Mouse (Mus musculus): ENCODE measurements at regions not wholly inside any gene's neighbourhood (a gene's known extent, or its start where the extent isn't known, plus 50 kb on each side); places are given as distances from the start of the nearest gene placed in this dataset.
A peak's percentile ranks its signal among the peaks of the same experiment; 100 is the strongest.

DNA sequence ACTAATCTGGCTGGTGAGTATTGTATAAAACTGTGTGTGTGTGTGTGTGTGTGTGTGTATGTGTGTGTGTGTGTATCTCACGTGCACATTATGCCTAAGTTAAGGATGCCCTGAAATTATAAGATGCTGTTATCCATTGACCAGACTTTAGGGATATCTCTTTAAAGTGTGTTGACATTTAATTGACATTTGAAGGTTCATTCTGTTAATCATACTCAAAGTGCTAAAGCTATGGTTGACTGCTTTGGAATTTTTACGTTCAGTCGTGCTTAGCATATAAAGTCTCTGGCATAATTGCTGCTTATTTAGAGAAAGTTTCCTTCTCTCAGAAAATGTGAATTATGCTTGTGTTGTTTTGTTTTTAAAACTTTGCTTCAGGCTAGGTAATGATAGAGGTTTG lies 135.9 kb downstream of the Ogfrl1 start:
- no peak for DNase-seq
- H3K27ac ChIP-seq = peak overlapping the region; percentile 20; the same call in 1 of the 2 replicates
- TF ChIP-seq CTCF (IDR thresholded peaks at IDR 0.05) = no peak
- intact Hi-C loops (cut with DNase I) = no loop called here
- no peak overlapping the region for H3K4me3 ChIP-seq

DNA sequence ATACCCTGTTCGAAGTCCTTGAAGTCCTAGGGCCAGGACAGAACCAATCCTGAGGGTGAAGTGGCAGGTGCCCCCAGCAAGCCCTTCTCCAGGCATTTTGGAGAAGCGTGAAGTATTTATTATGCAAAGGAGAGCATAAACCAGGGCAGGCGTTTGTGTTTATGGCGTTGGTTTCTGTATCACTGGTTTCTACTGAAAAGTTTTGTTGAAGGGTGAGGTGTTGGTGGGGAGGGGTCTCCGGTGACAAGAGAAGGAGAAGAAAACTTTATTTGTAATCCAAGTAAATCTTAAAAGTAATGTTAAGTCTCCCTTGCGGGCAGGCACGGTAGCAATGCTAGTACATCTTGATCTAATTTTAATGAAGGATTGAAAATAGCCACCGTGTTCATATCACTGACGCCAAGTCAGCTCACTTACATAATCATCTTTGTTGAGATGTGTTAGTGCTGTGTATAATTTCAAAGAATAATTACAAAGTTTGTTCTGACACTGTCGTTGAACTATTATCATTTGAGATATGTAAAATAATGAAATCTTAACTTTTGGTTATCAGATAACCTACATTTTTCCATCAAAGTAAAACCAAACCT lies 140.2 kb downstream of the Ogfrl1 start:
- intact Hi-C loops (cut with DNase I) = loop anchor here (2.0 to 5.0 kb wide), 2 partner anchors 69 to 130 kb away; no protein-coding TSS in a partner anchor
- TF ChIP-seq CTCF (IDR thresholded peaks at IDR 0.05) = no peak; the same call in 1 of the 2 replicates
- peak; percentile 23 for DNase-seq
- Histone ChIP-seq H3K4me3 (peak overlapping the region; percentile 94), H3K27ac (peak overlapping the region; percentile 99)

DNA sequence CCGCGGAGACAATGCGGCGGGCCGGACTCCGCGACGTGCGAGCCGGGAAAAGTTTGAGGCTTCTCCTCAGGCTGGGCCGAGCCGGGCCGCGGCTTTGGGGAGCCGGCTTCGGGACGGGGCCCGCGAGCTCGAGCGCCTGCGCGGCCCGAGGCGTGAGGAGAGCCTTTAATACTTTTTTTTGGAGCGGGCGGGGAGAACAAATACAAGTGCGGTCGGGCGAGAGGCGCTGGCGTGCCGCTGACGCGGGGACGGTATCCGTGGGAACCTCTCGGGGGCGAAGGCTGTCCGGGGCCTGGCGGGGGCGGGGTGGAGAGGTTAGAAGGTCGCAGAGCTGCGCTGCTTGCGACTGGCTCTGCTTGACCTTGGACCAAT lies 141.0 kb downstream of the Ogfrl1 start:
- no peak for TF ChIP-seq CTCF (IDR thresholded peaks at IDR 0.05)
- Histone ChIP-seq H3K4me3 (peak overlapping the region; percentile 94), H3K27ac (peak overlapping the region; percentile 99)
- intact Hi-C loops (cut with DNase I) = loop anchor here (2.0 to 5.0 kb wide), 2 partner anchors 68 to 129 kb away; no protein-coding TSS in a partner anchor
- peak; percentile 90 for DNase-seq

DNA sequence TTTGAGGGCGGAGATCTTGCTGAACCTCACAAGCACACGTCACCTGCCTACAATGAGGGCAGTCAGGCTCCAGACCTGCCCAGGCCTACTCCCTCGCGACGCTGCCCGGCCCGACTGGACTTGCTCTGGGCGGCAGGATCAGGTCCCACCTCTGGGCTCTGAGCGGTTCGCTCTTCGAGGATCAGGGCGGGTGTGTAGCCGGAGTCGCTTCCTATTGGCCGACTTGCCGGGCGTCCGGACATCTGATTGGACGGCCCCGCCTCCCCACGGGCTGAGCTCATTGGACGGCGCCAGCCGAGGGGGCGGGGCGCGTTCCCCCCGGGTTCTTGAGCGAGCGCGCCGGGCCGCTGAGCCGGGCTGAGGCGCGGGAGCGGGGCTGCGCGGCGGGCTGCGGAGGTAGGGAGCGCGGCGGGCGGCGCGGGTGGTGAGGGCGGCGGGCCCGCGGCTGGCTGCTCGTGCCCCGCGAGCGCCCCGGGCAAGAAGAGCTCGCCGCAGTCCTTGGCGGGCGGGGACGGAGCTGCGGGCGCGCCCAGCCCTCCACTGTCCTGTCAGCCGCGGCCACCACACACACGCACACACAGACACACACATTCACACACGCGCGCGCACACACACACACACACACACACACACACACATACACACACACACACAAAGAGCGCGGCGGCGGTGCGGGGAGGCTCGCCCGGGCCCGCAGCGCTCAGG lies 141.5 kb downstream of the Ogfrl1 start:
- no peak for TF ChIP-seq CTCF (IDR thresholded peaks at IDR 0.05)
- DNase-seq = peak; percentile 99
- intact Hi-C loops (cut with DNase I) = loop anchor here (2.0 to 5.0 kb wide), 2 partner anchors 67 to 129 kb away; no protein-coding TSS in a partner anchor
- H3K4me3 ChIP-seq = peak overlapping the region; percentile 94
- peak overlapping the region; percentile 99 for H3K27ac ChIP-seq

DNA sequence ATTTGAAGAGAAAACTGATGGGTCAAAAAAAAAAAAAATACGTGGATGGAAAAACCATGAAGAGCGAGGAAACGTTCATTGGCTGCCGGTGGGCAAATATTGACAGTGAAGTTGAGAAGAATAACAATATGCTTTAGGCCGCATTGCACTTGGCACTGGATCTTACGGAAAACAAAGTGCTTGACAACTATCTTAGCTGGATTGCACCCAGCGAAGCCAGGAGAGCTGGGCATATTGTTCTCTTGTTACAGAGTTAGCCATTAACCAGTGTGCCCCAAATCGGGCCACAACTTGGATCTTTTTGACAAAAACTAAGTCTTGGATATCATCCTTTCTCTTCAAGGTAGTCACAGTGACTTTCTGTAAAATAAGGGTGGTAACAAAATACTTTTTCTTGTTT lies 143.3 kb downstream of the Ogfrl1 start:
- DNase-seq = no peak
- Histone ChIP-seq H3K27ac (no peak overlapping the region), H3K4me3 (no peak overlapping the region)
- TF ChIP-seq CTCF (IDR thresholded peaks at IDR 0.05) = no peak
- intact Hi-C loops (cut with DNase I) = no loop called here

GRCm38 (mm10) chr1:23231522-23231921 lies 129.5 kb upstream of the 4933415F23Rik start:
- no peak overlapping the region for H3K4me3 ChIP-seq
- intact Hi-C loops (cut with DNase I) = no loop called here
- DNase-seq = no peak
- TF ChIP-seq CTCF (IDR thresholded peaks at IDR 0.05) = no peak
- no peak overlapping the region for H3K27ac ChIP-seq

DNA sequence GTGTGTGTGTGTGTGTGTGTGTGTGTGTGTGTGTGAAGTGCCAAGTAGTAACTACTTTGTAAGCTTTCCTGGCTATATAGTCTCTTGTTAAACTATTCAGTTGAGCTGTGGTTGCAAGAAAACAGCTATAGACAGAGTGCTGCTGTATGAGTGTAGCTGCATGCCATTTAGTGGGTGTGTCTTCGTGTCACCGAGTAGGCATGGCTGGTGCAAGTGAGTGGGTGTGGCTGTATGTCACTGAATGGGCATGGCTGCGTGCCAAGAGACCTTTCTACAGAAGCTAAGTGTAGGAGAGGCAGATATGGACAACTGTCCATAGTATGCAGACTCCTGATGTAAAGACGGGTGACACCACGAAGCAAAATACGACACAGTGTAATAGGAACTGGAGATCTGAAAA lies 126.4 kb upstream of the 4933415F23Rik start:
- TF ChIP-seq CTCF (IDR thresholded peaks at IDR 0.05) = no peak
- no peak overlapping the region for H3K27ac ChIP-seq

DNA sequence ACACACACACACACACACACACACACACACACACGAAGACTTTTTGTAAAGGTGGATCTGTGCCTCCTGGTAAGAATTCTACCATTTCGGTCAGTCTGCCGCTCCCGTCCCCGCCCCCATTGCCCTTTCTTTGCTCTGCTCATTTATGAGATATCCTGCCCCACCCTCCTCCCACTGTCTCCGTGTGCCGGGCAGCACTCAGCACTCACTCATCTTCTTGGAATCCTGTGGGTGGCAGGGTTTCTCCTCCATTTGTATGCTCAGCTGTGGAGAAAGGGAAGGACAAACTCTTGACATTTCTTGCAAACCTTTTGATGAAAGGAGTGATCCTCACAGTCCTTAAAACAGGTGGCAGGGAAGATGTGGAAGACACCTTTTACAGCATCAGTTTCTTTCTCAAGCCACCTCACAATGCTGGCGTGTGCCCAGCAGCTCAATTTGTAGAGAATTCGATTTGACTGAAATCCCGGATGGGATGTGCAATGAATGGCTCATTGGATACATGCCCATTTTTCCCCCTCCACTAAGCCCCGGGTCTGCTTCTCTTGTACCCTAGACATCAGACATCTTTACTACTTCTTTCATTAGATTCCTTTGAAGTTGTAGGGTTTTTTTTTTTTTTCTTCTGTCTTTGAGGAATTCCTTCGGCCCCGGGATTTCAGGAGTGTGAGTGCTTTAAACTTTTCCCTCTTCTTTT lies 112.6 kb upstream of the 4933415F23Rik start:
- H3K4me3 ChIP-seq = no peak overlapping the region
- H3K27ac ChIP-seq = no peak overlapping the region
- DNase-seq = no peak
- no peak for TF ChIP-seq CTCF (IDR thresholded peaks at IDR 0.05)
- intact Hi-C loops (cut with DNase I) = no loop called here

More for the DNA sequence above, 126.4 kb upstream of the 4933415F23Rik start:
- intact Hi-C loops (cut with DNase I) = no loop called here
- no peak overlapping the region for H3K4me3 ChIP-seq
- no peak for DNase-seq

DNA sequence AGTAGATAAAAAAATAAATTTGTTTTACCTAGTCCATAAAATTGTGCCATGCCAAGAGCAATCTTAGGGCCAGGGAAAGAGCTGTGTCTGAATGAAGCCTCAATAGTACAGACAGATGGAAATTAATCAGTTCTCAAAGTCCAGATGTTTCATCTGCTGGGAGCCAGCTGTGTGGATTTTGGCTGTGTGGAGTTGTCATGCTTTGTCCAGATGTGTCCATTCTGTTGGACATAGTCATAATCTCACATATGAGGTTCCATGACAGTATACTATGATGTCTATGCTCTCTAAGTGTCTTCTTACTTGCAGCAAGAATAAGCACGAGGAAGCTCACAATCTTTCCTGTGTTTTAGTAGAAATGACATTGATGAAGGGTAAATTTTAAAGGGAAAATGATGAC lies 105.8 kb upstream of the 4933415F23Rik start:
- H3K27ac ChIP-seq = no peak overlapping the region
- DNase-seq = no peak
- H3K4me3 ChIP-seq = no peak overlapping the region
- intact Hi-C loops (cut with DNase I) = no loop called here
- no peak for TF ChIP-seq CTCF (IDR thresholded peaks at IDR 0.05)

- H3K27ac ChIP-seq = no peak overlapping the region
- intact Hi-C loops (cut with DNase I) = no loop called here
- no peak overlapping the region for H3K4me3 ChIP-seq
- DNase-seq = no peak
- TF ChIP-seq CTCF (IDR thresholded peaks at IDR 0.05) = no peak
Measured at GRCm38 (mm10) chr1:23207024-23207423, 105.0 kb upstream of the 4933415F23Rik start.

- intact Hi-C loops (cut with DNase I) = no loop called here
- no peak for TF ChIP-seq CTCF (IDR thresholded peaks at IDR 0.05)
Measured at GRCm38 (mm10) chr1:23202511-23203435, 100.7 kb upstream of the 4933415F23Rik start.

DNA sequence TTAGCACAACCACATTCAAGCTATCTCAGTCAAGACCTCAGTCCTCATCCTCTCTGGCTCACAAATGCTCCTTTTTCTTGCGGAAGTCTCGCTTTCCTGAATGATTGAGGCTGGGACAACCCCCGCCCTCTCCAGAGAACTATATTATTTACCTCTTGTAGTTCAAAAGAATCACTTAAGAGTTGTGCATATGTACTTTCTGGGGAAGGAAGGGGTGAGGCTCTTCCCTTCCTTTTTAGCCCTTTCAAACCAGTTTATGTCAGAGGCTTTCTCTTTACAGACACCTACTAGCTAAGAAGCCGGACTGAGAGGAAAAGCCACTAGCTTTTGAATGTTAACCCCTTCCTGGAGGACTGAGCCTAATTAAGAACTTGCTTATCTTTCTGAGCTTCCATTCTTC lies 98.4 kb upstream of the 4933415F23Rik start:
- DNase-seq = no peak
- no peak overlapping the region for H3K4me3 ChIP-seq
- intact Hi-C loops (cut with DNase I) = no loop called here
- H3K27ac ChIP-seq = peak overlapping the region; percentile 65
- no peak for TF ChIP-seq CTCF (IDR thresholded peaks at IDR 0.05)

More at GRCm38 (mm10) chr1:23202511-23203435, 100.7 kb upstream of the 4933415F23Rik start:
- Histone ChIP-seq H3K4me3 (peak overlapping the region; percentile 32), H3K27ac (peak overlapping the region; percentile 78)
- no peak for DNase-seq

All from gastrocnemius, adult 2 months (tissue).